Mouse (Mus musculus) lung, embryonic 15.5 days (tissue): ENCODE measurements around the gene Rec8. TPM values are rescaled to one million over a fixed set of nuclear protein-coding genes. Genes with fewer than 3 reads are reported as not detected.

Experiments
- ATAC-seq: fragments of 200-750 bp; cut with Nextera tagmentation; 2 replicates; pipeline ENCODE4 v1.8.0; 2017; ENCODE audit warnings: moderate number of reproducible peaks, borderline replicate concordance; ENCODE audit not compliant: low FRiP score, low TSS enrichment; ENCODE audit errors: extremely low read depth
- H3K27ac ChIP-seq: fragments of 300-500 bp; sonication (generic); 2 replicates; pipeline ENCODE4 v1.5.1; 2015; ENCODE audit warnings: moderate library complexity, mild to moderate bottlenecking, inconsistent platforms
- H3K27me3 ChIP-seq: fragments of 300-500 bp; sonication (generic); 2 replicates; pipeline ENCODE4 v1.6.1; 2015; ENCODE audit warnings: inconsistent platforms
- H3K36me3 ChIP-seq: fragments of 300-500 bp; sonication (generic); 2 replicates; pipeline ENCODE4 v1.6.1; 2015; ENCODE audit warnings: inconsistent platforms
- H3K4me1 ChIP-seq: fragments of 300-500 bp; sonication (generic); 2 replicates; pipeline ENCODE4 v1.6.1; 2015; ENCODE audit warnings: inconsistent platforms
- H3K4me2 ChIP-seq: fragments of 300-500 bp; sonication (generic); 2 replicates; pipeline ENCODE4 v1.6.1; 2015; ENCODE audit warnings: inconsistent platforms, mild to moderate bottlenecking, moderate library complexity
- H3K4me3 ChIP-seq: fragments of 300-500 bp; sonication (generic); 2 replicates; pipeline ENCODE4 v1.5.1; 2015; ENCODE audit warnings: mild to moderate bottlenecking, inconsistent platforms
- H3K9ac ChIP-seq: fragments of 300-500 bp; sonication (generic); 2 replicates; pipeline ENCODE4 v1.6.1; 2015; ENCODE audit warnings: inconsistent platforms
- H3K9me3 ChIP-seq: fragments of 300-500 bp; sonication (generic); 2 replicates; pipeline ENCODE4 v1.6.1; 2016; ENCODE audit warnings: inconsistent platforms
- WGBS: fragments of 180-500 bp; shearing (Covaris S2); methylation state at CpG from one replicate; pipeline ENCODE4 v1.1.7; 2015; 5-methylcytosine and 5-hydroxymethylcytosine counted together
- polyA plus RNA-seq: library from polyadenylated mRNA; unstranded; fragments of >200 nt; fragmentation: Nextera tagmentation; extraction: Ambion mirVana; gene quantifications from 2 replicates; pipeline ENCODE4 v1.2.1, GENCODE M21; 2015

The Rec8 gene
- polyA plus RNA-seq, 1 experiment from 2014 or later = 22.9 TPM

DNA sequence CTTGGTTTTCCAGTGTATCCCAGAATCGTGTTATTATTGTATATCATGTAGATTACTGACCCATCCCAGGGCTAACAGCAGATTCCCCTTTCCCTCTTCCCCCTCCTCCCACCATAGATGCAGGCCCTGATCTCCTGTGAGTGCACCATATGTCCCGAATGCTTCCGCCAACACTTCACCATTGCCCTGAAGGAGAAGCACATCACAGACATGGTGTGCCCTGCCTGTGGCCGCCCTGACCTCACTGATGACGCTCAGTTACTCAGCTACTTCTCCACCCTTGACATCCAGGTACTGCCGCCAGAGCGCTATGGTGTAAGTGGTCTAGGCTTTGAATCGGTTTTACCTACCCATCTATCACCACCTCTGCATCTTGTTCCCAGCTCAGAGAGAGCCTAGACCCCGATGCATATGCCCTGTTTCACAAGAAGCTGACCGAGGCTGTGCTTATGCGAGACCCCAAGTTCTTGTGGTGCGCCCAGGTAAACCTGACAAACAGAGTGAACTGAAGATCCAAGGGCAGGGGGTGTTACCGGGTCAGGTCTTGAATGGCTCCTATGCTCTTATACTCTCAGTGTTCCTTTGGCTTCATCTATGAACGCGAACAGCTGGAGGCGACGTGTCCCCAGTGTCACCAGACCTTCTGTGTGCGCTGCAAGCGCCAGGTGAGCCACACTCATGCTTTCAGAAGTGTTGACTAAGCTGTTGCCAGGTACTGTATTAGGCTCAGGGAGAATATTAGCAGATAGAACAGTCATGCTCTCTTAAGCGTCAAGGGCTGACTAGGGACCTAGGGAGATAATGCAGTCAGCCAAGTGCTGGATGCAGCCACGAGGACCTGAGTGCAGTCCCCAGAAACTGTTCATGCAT lies 19.1 kb upstream of the Rec8 start:
- no peak overlapping the region for H3K4me3 ChIP-seq
- WGBS = 92% methylated on average over 21 of the region's 21 CpGs
- no peak overlapping the region for H3K4me2 ChIP-seq
- H3K27me3 ChIP-seq = no peaks in the 10 kb centered on the region
- no peaks in the 10 kb centered on the region for H3K9me3 ChIP-seq
- H3K27ac ChIP-seq = no peak overlapping the region
- peaks cover 5% of the 10 kb centered on the region; the same call in 1 of the 2 replicates for H3K4me1 ChIP-seq
- H3K9ac ChIP-seq = no peak overlapping the region
- peaks cover 80% of the 10 kb centered on the region for H3K36me3 ChIP-seq
- ATAC-seq = no peak

DNA sequence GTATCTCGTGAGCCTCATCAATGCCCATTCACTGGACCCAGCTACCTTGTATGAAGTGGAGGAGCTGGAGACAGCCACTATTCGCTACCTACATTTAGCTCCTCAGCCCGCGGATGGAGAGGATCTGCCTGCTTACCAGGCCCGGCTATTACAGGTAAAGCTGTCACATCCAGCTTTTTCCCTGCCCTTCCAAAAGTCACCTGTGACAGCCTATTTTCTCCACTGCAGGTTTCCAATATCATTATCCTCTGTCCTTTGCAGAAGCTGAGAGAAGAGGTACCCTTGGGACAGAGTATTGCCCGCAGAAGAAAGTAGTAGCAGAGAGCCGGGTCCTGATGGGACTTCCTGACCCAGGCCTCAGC lies 14.6 kb upstream of the Rec8 start, which contains the start of gene Irf9:
Gene Irf9 (plus strand): TSS at position 301 of the 362 bp plus-strand sequence.
- ATAC-seq = no peak
- Histone ChIP-seq H3K9ac (peak within 1 kb of the TSS; percentile 33; the same call in 1 of the 2 replicates), H3K36me3 (peaks cover 64% of the 10 kb centered on the region), H3K4me2 (peak within 1 kb of the TSS; percentile 61), H3K4me1 (peaks cover 16% of the 10 kb centered on the region), H3K27ac (peak within 1 kb of the TSS; percentile 76), H3K4me3 (peak within 1 kb of the TSS; percentile 39), H3K27me3 (no peaks in the 10 kb centered on the region), H3K9me3 (no peaks in the 10 kb centered on the region)
- WGBS = 79% methylated on average over 7 of the region's 7 CpGs

DNA sequence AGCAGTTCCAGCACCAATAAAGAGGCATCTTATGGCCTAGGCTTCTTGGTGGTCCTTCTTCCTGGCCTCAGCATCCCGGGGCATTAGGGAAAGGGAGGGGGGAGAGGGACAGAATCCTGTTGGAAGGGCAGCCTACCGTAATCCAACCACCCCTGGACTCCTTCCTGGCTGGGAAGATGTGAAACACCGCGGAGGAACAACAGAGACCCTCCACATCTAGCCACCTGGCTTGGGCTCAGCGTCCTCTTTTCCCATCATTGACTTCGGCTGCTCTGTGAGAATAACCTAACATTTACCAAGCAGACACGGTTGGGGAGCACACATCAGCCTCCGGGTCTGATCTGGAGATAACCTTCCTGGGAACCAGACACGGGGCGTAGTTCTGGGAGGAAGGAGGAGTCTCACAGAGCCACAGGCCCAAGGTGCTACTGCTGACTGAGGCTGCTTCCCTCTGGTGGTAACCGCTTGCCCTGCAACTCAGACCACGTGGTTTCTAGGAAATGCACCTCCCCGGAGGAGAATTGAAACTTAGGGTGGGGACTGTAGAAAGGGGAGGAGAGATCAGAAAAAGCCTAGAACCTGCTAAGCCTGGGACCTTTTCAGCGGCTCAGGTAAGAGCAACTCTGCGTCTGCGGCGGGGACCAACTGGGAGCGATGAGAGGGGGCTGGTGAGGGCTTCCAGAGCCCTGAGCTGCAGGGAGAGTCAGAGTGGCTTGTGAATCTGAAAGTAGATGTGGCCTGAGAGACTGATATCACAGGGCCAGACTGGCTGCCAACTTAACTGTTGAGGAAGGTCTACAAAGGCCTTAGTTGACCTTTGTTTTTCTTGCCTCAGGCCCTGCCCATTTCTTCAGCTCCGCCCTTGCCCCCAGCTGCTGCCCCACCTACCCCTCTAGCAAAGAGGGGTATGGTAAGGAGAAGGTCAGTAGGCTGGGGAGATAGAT lies 13.9 kb upstream of the Rec8 start:
- peaks cover 65% of the 10 kb centered on the region for H3K36me3 ChIP-seq
- no peaks in the 10 kb centered on the region for H3K9me3 ChIP-seq

DNA sequence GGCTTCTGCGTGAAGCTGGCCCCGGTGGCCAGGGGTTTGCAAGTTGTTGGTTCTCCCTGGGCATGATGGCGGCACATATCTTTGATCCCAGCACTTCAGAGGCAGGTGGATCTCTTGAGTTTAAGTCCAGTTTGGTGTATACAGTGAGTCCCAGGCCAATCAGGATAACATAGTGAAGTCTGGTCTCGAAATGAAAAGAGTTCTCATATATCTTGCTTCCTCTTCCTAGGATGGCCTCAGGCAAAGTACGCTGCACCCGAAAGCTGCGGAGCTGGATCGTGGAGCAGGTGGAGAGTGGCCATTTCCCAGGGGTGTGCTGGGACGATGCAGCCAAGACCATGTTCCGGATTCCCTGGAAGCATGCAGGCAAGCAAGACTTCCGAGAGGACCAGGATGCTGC lies 13.0 kb upstream of the Rec8 start:
- peak overlapping the region; percentile 33; the same call in 1 of the 2 replicates for H3K9ac ChIP-seq
- H3K4me1 ChIP-seq = peaks cover 16% of the 10 kb centered on the region
- 92% methylated on average over 11 of the region's 11 CpGs for WGBS
- peak overlapping the region; percentile 39 for H3K4me3 ChIP-seq
- peaks cover 63% of the 10 kb centered on the region for H3K36me3 ChIP-seq
- H3K27ac ChIP-seq = 0 out of 2 replicates have a peak overlapping the region, but pooled peaks have one; percentile 76
- peak overlapping the region; percentile 61 for H3K4me2 ChIP-seq
- ATAC-seq = no peak
- H3K9me3 ChIP-seq = no peaks in the 10 kb centered on the region
- no peaks in the 10 kb centered on the region for H3K27me3 ChIP-seq

More for the DNA sequence above, 13.9 kb upstream of the Rec8 start:
- 10% methylated on average over 19 of the region's 19 CpGs for WGBS
- Histone ChIP-seq H3K4me3 (peak overlapping the region; percentile 39), H3K4me1 (peaks cover 16% of the 10 kb centered on the region), H3K9ac (peak overlapping the region; percentile 33; the same call in 1 of the 2 replicates), H3K4me2 (peak overlapping the region; percentile 61), H3K27ac (peak overlapping the region; percentile 76), H3K27me3 (no peaks in the 10 kb centered on the region)
- ATAC-seq = peak; percentile 89

DNA sequence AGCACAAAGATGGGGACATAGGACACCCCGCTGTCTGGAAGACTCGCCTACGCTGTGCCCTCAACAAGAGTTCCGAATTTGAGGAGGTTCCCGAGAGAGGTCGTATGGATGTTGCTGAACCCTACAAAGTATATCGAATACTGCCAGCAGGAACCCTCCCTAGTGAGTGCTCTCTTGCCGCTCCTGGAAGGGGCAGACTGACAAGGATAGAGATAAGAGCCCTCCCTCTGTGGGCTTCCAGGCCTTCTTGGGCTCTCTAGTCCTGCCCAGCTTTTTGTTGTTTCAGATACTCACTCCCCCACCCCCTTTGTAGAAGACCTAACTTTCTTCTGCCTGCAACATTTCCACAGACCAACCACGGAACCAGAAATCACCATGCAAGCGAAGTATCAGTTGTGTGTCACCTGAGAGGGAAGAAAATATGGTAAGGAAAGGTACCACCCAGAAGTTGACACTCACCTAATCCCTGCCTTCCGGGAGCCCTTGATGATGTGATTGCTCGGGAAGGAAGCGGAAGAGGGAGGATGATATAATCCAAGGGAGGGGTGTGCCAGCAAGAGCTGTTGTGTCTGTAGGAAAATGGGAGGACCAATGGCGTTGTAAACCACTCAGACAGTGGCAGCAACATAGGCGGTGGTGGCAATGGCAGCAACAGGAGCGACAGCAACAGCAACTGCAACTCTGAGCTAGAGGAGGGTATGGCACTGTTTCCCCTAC lies 11.9 kb upstream of the Rec8 start:
- Histone ChIP-seq H3K9ac (no peak overlapping the region), H3K4me3 (no peak overlapping the region), H3K9me3 (no peaks in the 10 kb centered on the region), H3K36me3 (peaks cover 53% of the 10 kb centered on the region), H3K27ac (no peak overlapping the region), H3K4me2 (no peak overlapping the region), H3K4me1 (peaks cover 16% of the 10 kb centered on the region), H3K27me3 (no peaks in the 10 kb centered on the region)
- 88% methylated on average over 16 of the region's 16 CpGs for WGBS
- ATAC-seq = no peak

DNA sequence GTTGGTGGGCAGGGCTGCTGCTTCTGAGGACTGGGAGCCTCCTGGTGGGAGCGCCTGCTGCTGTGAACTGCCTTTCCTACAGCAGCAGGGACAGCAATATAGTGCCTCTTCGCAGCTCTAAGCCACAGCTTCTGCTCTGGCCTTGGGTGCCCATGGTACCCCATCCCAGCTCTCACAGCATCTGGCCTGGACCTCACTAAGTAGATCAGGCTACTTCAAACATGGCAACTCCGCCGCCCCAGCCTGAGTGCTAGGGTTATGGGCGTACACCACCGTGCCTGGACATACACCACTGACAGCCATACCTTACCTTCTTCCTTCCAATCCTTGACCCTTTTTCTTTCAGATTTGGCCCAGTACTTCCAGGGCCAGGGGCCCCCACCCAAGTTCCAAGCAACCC lies 9.5 kb upstream of the Rec8 start:
- peaks cover 15% of the 10 kb centered on the region for H3K4me1 ChIP-seq
- H3K27ac ChIP-seq = no peak overlapping the region
- H3K4me3 ChIP-seq = no peak overlapping the region
- no peak overlapping the region for H3K4me2 ChIP-seq
- H3K9me3 ChIP-seq = no peaks in the 10 kb centered on the region
- H3K9ac ChIP-seq = no peak overlapping the region
- ATAC-seq = no peak
- H3K36me3 ChIP-seq = peaks cover 30% of the 10 kb centered on the region
- H3K27me3 ChIP-seq = no peaks in the 10 kb centered on the region
- WGBS = 85% methylated on average over 6 of the region's 6 CpGs

DNA sequence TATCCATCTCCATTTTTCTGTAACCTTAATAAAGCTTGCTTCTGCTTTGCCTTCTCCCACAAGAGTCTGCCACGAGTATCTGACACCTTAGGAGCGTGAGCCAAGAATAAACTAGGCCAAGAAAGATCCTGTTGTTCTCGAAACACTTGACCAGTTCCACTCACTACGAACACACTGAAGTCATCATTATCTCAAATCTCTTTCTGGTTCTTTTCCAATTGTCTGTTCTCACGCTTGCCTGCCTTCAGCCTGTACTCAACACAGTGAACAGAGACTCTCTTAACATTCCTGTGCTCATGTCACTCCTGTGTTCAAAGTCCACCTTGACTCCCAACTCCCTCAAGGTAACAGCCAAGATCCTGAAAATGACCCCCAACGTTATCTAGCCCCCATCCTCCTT lies 4.5 kb upstream of the Rec8 start:
- H3K9ac ChIP-seq = no peak overlapping the region
- no peak for ATAC-seq
- no peak overlapping the region for H3K27ac ChIP-seq
- no peak overlapping the region for H3K4me2 ChIP-seq
- H3K27me3 ChIP-seq = no peaks in the 10 kb centered on the region
- no peak overlapping the region for H3K4me3 ChIP-seq
- H3K4me1 ChIP-seq = peaks cover 7% of the 10 kb centered on the region; the same call in 1 of the 2 replicates
- H3K9me3 ChIP-seq = no peaks in the 10 kb centered on the region
- peaks cover 14% of the 10 kb centered on the region for H3K36me3 ChIP-seq
- WGBS = 47% methylated on average over 6 of the region's 6 CpGs

DNA sequence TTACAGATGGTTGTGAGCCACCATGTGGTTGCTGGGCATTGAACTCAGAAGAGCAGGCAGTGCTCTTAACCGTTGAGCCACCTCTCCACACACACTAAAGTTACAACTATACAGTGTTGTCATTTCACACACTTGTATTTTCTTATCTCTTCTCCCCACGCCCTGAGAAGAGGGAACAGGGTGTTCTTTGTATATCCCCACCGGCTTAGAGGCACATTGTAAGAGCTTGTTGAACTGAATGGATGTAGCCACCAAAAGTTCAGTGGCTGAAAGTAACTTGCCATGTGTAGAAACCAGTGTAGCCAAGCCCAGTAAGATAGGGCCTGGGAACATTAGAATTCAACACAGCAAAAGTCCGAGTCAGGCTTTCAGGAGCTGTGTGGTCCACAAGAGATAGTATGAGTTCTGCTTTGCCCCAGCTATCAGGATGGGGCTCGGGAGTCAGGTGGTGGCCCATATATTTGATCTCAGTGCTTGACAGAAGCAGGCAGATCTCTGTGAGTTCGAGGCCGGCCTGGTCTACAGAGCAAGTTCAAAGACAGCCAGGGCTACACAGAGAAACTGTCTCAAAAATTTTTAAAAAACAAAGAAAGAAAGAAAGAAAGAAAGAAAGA lies 3.2 kb upstream of the Rec8 start:
- Histone ChIP-seq H3K4me2 (no peak overlapping the region), H3K4me3 (no peak overlapping the region), H3K9ac (no peak overlapping the region), H3K27ac (no peak overlapping the region), H3K27me3 (no peaks in the 10 kb centered on the region), H3K4me1 (peaks cover 7% of the 10 kb centered on the region; the same call in 1 of the 2 replicates), H3K36me3 (peaks cover 2% of the 10 kb centered on the region), H3K9me3 (no peaks in the 10 kb centered on the region)
- ATAC-seq = no peak
- 59% methylated on average over 7 of the region's 7 CpGs for WGBS

DNA sequence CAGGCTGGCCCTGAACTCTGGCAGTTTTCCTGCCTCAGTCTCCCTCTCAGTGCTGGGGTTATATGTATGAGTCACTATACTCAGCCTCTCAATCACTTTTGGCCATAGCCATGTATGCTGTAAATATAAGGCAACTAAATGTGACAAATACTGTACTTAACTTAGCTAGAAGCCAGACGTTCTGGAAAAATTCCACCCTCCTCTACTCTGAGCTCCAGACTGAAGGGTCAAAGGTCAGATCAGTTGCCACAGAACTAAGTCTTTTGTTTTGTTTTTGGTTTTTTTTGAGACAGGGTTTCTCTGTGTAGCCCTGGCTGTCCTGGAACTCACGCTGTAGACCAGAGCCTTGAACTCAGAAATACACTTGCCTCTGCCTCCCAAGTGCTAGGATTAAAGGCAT lies 2.0 kb upstream of the Rec8 start:
- no peaks in the 10 kb centered on the region for H3K36me3 ChIP-seq
- H3K4me2 ChIP-seq = no peak overlapping the region
- no peaks in the 10 kb centered on the region for H3K27me3 ChIP-seq
- H3K4me1 ChIP-seq = peaks cover 7% of the 10 kb centered on the region; the same call in 1 of the 2 replicates
- ATAC-seq = no peak
- no peak overlapping the region for H3K27ac ChIP-seq
- H3K4me3 ChIP-seq = no peak overlapping the region
- whole genome bisulfite sequencing = 42% methylated on average over 2 of the region's 2 CpGs
- H3K9me3 ChIP-seq = no peaks in the 10 kb centered on the region
- H3K9ac ChIP-seq = no peak overlapping the region

DNA sequence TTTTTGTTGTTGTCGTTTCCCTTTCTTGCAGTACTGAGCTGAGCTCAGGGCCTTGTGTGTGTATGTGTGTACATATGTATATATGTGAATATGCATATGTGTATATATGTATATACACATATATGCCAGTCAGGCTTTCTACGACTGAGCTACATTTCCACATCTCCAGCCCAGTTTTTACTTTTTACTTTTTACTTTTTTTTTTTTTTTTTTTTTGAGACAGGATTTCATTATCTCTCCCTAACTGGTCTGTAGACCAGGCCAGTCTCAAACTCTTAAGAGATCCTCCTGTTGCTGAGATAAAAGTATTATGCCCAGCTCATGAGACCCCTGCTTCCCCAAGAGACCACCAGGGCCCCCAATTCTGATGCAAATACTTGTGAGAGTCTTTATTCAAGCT lies 993 bp upstream of the Rec8 start:
- 71% methylated on average over 2 of the region's 2 CpGs for WGBS
- H3K27ac ChIP-seq = peak overlapping the region; percentile 60; the same call in 1 of the 2 replicates
- H3K36me3 ChIP-seq = no peaks in the 10 kb centered on the region
- H3K27me3 ChIP-seq = no peaks in the 10 kb centered on the region
- no peak for ATAC-seq
- H3K4me3 ChIP-seq = no peak overlapping the region
- no peak overlapping the region for H3K4me2 ChIP-seq
- H3K9me3 ChIP-seq = no peaks in the 10 kb centered on the region
- H3K9ac ChIP-seq = no peak overlapping the region
- H3K4me1 ChIP-seq = peaks cover 7% of the 10 kb centered on the region; the same call in 1 of the 2 replicates
